Mouse (Mus musculus) forebrain, postnatal 0 days (tissue): Measurements from ENCODE around the gene Plk2. TPM values are rescaled to one million over a fixed set of nuclear protein-coding genes. Genes with fewer than 3 reads are reported as not detected.

Experiments
- ATAC-seq: fragments of 200-750 bp; cut with Nextera tagmentation; 2 replicates; pipeline ENCODE4 v1.8.0; 2017; ENCODE audit warnings: mild to moderate bottlenecking, moderate library complexity
- DNase-seq: peaks from one replicate; pipeline ENCODE4 v3.0.0-alpha.2; 2015
- H3K27ac ChIP-seq: fragments of 300-500 bp; sonication (generic); 2 replicates; pipeline ENCODE4 v1.5.1; 2014; ENCODE audit warnings: low read depth, mild to moderate bottlenecking, antibody characterized with exemption, low read length, moderate library complexity, mixed read lengths
- H3K27me3 ChIP-seq: fragments of 300-500 bp; sonication (generic); 2 replicates; pipeline ENCODE4 v1.6.1; 2014; ENCODE audit warnings: mild to moderate bottlenecking, low read length, mixed read lengths; ENCODE audit not compliant: insufficient read depth
- H3K36me3 ChIP-seq: fragments of 300-500 bp; sonication (generic); 2 replicates; pipeline ENCODE4 v1.6.1; 2014; ENCODE audit warnings: mild to moderate bottlenecking, moderate library complexity; ENCODE audit not compliant: insufficient read depth
- H3K4me1 ChIP-seq: fragments of 300-500 bp; sonication (generic); 2 replicates; pipeline ENCODE4 v1.6.1; 2014; ENCODE audit warnings: antibody characterized with exemption; ENCODE audit not compliant: insufficient read depth
- H3K4me2 ChIP-seq: fragments of 300-500 bp; sonication (generic); 2 replicates; pipeline ENCODE4 v1.6.1; 2014; ENCODE audit warnings: low read depth, mild to moderate bottlenecking, moderate library complexity
- H3K4me3 ChIP-seq: fragments of 300-500 bp; sonication (generic); 2 replicates; pipeline ENCODE4 v1.5.1; 2014; ENCODE audit warnings: low read depth, low read length, mixed read lengths
- H3K9ac ChIP-seq: fragments of 300-500 bp; sonication (generic); 2 replicates; pipeline ENCODE4 v1.6.1; 2014; ENCODE audit warnings: mild to moderate bottlenecking
- H3K9me3 ChIP-seq: fragments of 300-500 bp; sonication (generic); 2 replicates; pipeline ENCODE4 v1.6.1; 2016; ENCODE audit warnings: low read length
- CTCF ChIP-seq: sonication (generic); IDR thresholded peaks from 2 replicates; pipeline ENCODE4 v1.5.1; 2016; ENCODE audit warnings: antibody characterized with exemption, control low read depth, low read depth
- WGBS: fragments of 180-500 bp; shearing (Covaris S2); extraction: QIAGEN DNeasy Blood & Tissue Kit; methylation state at CpG from one replicate; pipeline ENCODE4 v1.1.7; 2014; 5-methylcytosine and 5-hydroxymethylcytosine counted together
- polyA plus RNA-seq: library from polyadenylated mRNA; unstranded; fragments of >200 nt; fragmentation: Nextera tagmentation; extraction: Ambion mirVana; gene quantifications from 2 replicates; pipeline ENCODE4 v1.2.1, GENCODE M21; 2015
- total RNA-seq: library from RNA; depleted of rRNA; stranded (reverse); fragments of >200 nt; gene quantifications from 2 replicates; pipeline ENCODE4 v1.2.3, GENCODE M21; 2014

The Plk2 gene
- total and polyA plus RNA-seq, 2 experiments from 2014 or later: 217 to 257 TPM

DNA sequence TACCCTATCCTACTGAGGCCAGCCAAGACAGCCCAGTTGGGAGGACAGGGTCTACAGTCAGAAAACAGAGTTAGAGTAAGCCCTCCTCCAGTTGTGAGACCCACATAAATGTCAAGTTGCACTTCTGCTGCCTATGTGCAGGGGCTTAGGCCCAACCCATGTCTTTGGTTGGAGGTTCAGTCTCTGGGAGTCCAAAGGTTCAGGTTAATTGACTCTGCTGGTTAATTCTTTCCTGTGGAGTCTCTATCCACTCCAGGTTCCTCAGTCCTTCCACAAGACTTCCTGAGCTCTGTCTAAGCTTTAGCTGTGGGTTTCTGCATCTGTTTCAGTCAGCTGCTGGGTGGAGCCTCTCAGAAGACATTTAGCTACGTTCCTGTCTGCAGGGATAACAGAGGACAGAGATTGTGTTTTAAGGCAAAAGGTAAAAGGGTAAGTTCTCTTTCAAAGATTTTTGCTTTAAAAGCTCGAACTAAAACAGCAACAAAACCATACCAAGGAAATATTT is 37.3 kb downstream of the Plk2 start:
- H3K4me3 ChIP-seq: no peak overlapping the region
- DNase-seq: no peak

GRCm38 (mm10) chr13:110432613-110433012 is 37.8 kb downstream of the Plk2 start:
- DNase-seq (no peak), ATAC-seq (no peak)
- H3K27me3 ChIP-seq: no peaks in the 10 kb centered on the region
- H3K27ac ChIP-seq: no peak overlapping the region
- H3K9ac ChIP-seq: no peak overlapping the region
- H3K9me3 ChIP-seq: no peaks in the 10 kb centered on the region
- 92% methylated on average over 4 of the region's 4 CpGs for WGBS
- H3K36me3 ChIP-seq: no peaks in the 10 kb centered on the region
- H3K4me2 ChIP-seq: no peak overlapping the region
- H3K4me1 ChIP-seq: no peaks in the 10 kb centered on the region
- no peak for TF ChIP-seq CTCF
- no peak overlapping the region for H3K4me3 ChIP-seq

More for the DNA sequence above, 37.3 kb downstream of the Plk2 start:
- Histone ChIP-seq H3K9me3 (no peaks in the 10 kb centered on the region), H3K27ac (no peak overlapping the region), H3K27me3 (no peaks in the 10 kb centered on the region), H3K9ac (no peak overlapping the region), H3K4me1 (no peaks in the 10 kb centered on the region), H3K4me2 (no peak overlapping the region), H3K36me3 (no peaks in the 10 kb centered on the region)
- 71% methylated on average over 2 of the region's 2 CpGs for WGBS
- TF ChIP-seq CTCF: no peak
- no peak for ATAC-seq

DNA sequence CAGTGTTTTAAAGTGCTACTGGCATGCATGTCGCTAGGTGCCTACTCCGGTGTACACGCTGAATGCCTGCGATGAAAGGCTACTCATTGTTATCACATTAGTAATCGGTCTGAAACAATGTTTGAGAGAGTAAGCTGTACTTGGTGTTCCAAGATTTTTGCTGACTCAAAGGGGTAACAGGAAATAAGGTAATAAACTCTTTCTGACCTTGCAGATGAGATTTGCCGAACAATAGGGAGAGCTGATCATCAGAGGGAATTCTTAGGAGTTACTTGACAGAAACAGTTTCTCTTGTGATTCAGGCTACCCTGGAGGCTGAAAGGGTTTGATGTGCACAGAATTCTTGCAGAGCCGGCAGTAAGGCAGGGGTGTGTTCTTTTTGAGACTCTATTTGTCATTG is 41.8 kb downstream of the Plk2 start:
- DNase-seq: no peak
- no peak for ATAC-seq
- TF ChIP-seq CTCF: no peak
- no peak overlapping the region for H3K4me2 ChIP-seq
- no peak overlapping the region for H3K27ac ChIP-seq
- WGBS: 60% methylated on average over 7 of the region's 7 CpGs
- H3K4me3 ChIP-seq: no peak overlapping the region
- no peak overlapping the region for H3K9ac ChIP-seq
- no peaks in the 10 kb centered on the region for H3K27me3 ChIP-seq
- H3K36me3 ChIP-seq: no peaks in the 10 kb centered on the region
- H3K9me3 ChIP-seq: no peaks in the 10 kb centered on the region
- H3K4me1 ChIP-seq: no peaks in the 10 kb centered on the region

DNA sequence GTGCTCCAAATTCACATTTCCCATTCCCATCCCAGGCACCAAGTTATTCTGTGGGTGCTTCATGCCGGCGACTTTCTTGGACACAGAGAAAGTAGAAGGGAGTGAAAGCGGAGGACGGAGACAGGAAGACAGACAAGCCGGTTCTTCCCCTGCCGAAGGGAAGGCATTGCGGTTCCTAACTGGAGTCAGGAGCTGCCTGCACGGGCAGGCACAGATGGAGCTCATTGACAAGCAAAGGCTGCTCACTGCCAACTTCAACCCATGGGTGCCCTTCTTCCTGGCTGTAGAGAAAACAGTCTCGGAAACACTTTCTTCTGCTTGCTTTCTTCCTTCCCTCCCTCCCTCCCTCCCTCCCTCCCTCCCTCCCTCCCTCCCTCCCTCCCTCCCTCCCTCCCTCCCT is 43.8 kb downstream of the Plk2 start:
- Histone ChIP-seq H3K4me1 (no peaks in the 10 kb centered on the region), H3K36me3 (no peaks in the 10 kb centered on the region), H3K27ac (no peak overlapping the region), H3K4me2 (no peak overlapping the region), H3K27me3 (no peaks in the 10 kb centered on the region), H3K9ac (no peak overlapping the region), H3K9me3 (no peaks in the 10 kb centered on the region), H3K4me3 (no peak overlapping the region)
- DNase-seq (peak; percentile 51), ATAC-seq (peak; percentile 73)
- 69% methylated on average over 9 of the region's 9 CpGs for WGBS
- no peak for TF ChIP-seq CTCF

- Histone ChIP-seq H3K9ac (no peak overlapping the region), H3K9me3 (no peaks in the 10 kb centered on the region), H3K36me3 (no peaks in the 10 kb centered on the region), H3K27me3 (no peaks in the 10 kb centered on the region), H3K27ac (no peak overlapping the region), H3K4me2 (no peak overlapping the region), H3K4me1 (no peaks in the 10 kb centered on the region), H3K4me3 (no peak overlapping the region)
- no peak for TF ChIP-seq CTCF
- ATAC-seq (no peak), DNase-seq (no peak)
- 57% methylated on average over 4 of the region's 4 CpGs for WGBS
These were observed 49.5 kb downstream of the Plk2 start for GRCm38 (mm10) chr13:110444335-110444734.

- Histone ChIP-seq H3K4me2 (no peak overlapping the region), H3K36me3 (no peaks in the 10 kb centered on the region), H3K4me3 (no peak overlapping the region), H3K27ac (no peak overlapping the region), H3K27me3 (no peaks in the 10 kb centered on the region), H3K9me3 (no peaks in the 10 kb centered on the region), H3K9ac (no peak overlapping the region), H3K4me1 (no peaks in the 10 kb centered on the region)
- DNase-seq (no peak), ATAC-seq (no peak)
- 42% methylated on average over 3 of the region's 3 CpGs for WGBS
- TF ChIP-seq CTCF: no peak
These were observed 50.0 kb downstream of the Plk2 start for GRCm38 (mm10) chr13:110444894-110445293.

- Histone ChIP-seq H3K9me3 (no peaks in the 10 kb centered on the region), H3K36me3 (no peaks in the 10 kb centered on the region), H3K4me3 (no peak overlapping the region), H3K4me2 (no peak overlapping the region), H3K9ac (no peak overlapping the region), H3K4me1 (no peaks in the 10 kb centered on the region), H3K27ac (no peak overlapping the region), H3K27me3 (no peaks in the 10 kb centered on the region)
- no peak for ATAC-seq
- DNase-seq: no peak
- 82% methylated on average over 6 of the region's 6 CpGs for WGBS
- TF ChIP-seq CTCF: no peak
These were observed 51.6 kb downstream of the Plk2 start for GRCm38 (mm10) chr13:110446434-110446833.
